Mouse (Mus musculus) heart, adult 2 months (tissue): ENCODE measurements around the gene Hspa1a. TPM values are rescaled to one million over a fixed set of nuclear protein-coding genes. Genes with fewer than 3 reads are reported as not detected.

Experiments
- DNase-seq, 2 experiments: peaks; one replicate each; pipeline ENCODE4 v3.0.0; 2021
- H3K27ac ChIP-seq: fragments of 200-600 bp; 2 replicates; pipeline ENCODE4 v1.8.1; 2022
- H3K27me3 ChIP-seq: fragments of 200-500 bp; 2 replicates; pipeline ENCODE4 v1.6.1; 2012; ENCODE audit warnings: mild to moderate bottlenecking, low read length, inconsistent platforms, mixed read lengths; ENCODE audit not compliant: control insufficient read depth, insufficient read depth
- H3K36me3 ChIP-seq: fragments of 200-500 bp; 2 replicates; pipeline ENCODE4 v1.6.1; 2012; ENCODE audit warnings: low read length, inconsistent platforms; ENCODE audit not compliant: control insufficient read depth, insufficient read depth
- H3K4me1 ChIP-seq: fragments of 200-500 bp; 2 replicates; pipeline ENCODE4 v1.6.1; 2011; ENCODE audit warnings: low read length; ENCODE audit not compliant: control insufficient read depth, insufficient read depth
- H3K4me3 ChIP-seq: fragments of 200-600 bp; 2 replicates; pipeline ENCODE4 v1.8.1; 2022
- H3K79me2 ChIP-seq: fragments of 200-500 bp; replicated peaks from 2 replicates; pipeline ENCODE4 v1.6.1; 2012; ENCODE audit warnings: mild to moderate bottlenecking, inconsistent platforms, low read length, moderate library complexity, mixed read lengths; ENCODE audit not compliant: control insufficient read depth, insufficient read depth
- H3K9ac ChIP-seq: fragments of 200-500 bp; 2 replicates; pipeline ENCODE4 v1.6.1; 2012; ENCODE audit warnings: low read depth, mild to moderate bottlenecking, control low read depth, inconsistent platforms, low read length, mixed read lengths
- CTCF ChIP-seq: fragments of 200-600 bp; IDR thresholded peaks from 2 replicates; pipeline ENCODE4 v1.8.1; 2022; ENCODE audit warnings: antibody characterized with exemption, mild to moderate bottlenecking, moderate library complexity
- EP300 ChIP-seq: fragments of 200-500 bp; IDR thresholded peaks from 2 replicates; pipeline ENCODE4 v1.6.1; 2011; ENCODE audit warnings: low read depth, low read length, control low read depth; ENCODE audit not compliant: insufficient read depth
- POLR2A ChIP-seq: fragments of 200-500 bp; IDR thresholded peaks from 2 replicates; pipeline ENCODE4 v1.6.1; 2011; ENCODE audit warnings: mild to moderate bottlenecking, low read depth, low read length, control low read depth; ENCODE audit not compliant: insufficient read depth
- WGBS: fragments of 180-500 bp; shearing (Covaris S2); methylation state at CpG from one replicate; pipeline ENCODE4 v1.1.7; 2018; 5-methylcytosine and 5-hydroxymethylcytosine counted together
- intact Hi-C: fragments of 180-260 bp; cut with DNase I; formaldehyde crosslinking; loops from one replicate; pipeline ENCODE4 v1.15.1; 2025
- polyA plus RNA-seq: library from polyadenylated mRNA; depleted of rRNA; stranded (reverse); fragments of >200 nt; gene quantifications from 2 replicates; pipeline ENCODE4 v1.2.3, GENCODE M21; 2012
- total RNA-seq, 2 experiments: library from RNA; stranded (reverse); gene quantifications; 2 replicates each; pipeline ENCODE4 v1.2.3; 2021

Gene Hspa1a
- total and polyA plus RNA-seq, 3 experiments: 3.3 to 9.8 (median 5.9) TPM

DNA sequence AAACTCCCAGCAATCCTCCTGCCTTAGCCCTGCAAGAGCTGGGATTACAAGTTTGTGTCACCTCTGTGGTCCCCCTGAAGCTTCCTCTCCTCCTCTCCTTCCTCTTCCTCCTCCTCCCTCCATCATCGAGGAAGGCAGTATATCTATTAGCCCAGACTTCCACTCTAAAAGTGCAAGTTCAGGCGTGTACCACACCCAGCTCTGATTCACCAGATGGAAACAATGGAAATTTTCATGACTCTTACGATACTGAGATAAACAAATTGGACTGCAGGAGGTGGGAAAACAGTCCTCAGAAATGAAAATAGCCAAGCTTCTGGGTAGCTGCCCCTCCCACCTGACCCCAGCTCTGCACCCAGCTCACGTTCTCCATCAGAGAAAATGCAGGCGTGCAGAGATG lies 6.3 kb downstream of the Hspa1a start:
- H3K36me3 ChIP-seq: no peaks in the 10 kb centered on the region
- no peak for TF ChIP-seq POLR2A
- TF ChIP-seq CTCF: no peak
- TF ChIP-seq EP300: no peak
- no peak overlapping the region for H3K9ac ChIP-seq
- no peaks in the 10 kb centered on the region for H3K27me3 ChIP-seq
- H3K79me2 ChIP-seq: no peaks in the 10 kb centered on the region
- intact Hi-C loops: no loop called here
- H3K4me3 ChIP-seq: no peak overlapping the region
- H3K4me1 ChIP-seq: peaks cover 4% of the 10 kb centered on the region
- peak overlapping the region; percentile 54 for H3K27ac ChIP-seq
- 41% methylated on average over 5 of the region's 5 CpGs for WGBS
- DNase-seq: no peak

DNA sequence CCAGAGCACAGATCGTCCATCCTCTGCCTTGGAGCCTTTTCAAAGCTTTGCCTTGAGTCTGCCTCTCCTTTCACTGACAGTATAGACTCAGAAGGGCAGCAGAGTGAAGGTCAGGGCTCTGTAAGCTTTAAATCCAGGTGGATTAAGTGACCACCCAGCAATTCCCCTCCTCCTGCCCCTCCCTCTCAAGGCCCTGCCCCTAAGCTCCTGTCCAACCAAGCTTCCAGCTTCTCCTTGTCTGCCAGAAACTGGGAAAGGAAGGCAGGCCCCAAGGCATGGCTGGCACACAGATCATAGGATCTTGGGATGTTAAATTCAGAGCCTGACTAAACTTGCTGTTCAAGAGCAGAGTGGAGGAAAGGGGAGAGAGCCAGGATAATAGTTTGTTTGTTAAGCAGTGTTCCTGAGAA lies 7.3 kb downstream of the Hspa1a start:
- H3K36me3 ChIP-seq: no peaks in the 10 kb centered on the region; the same call in 1 of the 2 replicates
- no peaks in the 10 kb centered on the region for H3K79me2 ChIP-seq
- no peak overlapping the region for H3K9ac ChIP-seq
- intact Hi-C loops: no loop called here
- H3K27me3 ChIP-seq: no peaks in the 10 kb centered on the region
- no peak for DNase-seq
- WGBS: 57% methylated on average over 1 of the region's 1 CpGs
- TF ChIP-seq CTCF (no peak), POLR2A (no peak), EP300 (no peak)
- no peak overlapping the region for H3K4me3 ChIP-seq
- peaks cover 5% of the 10 kb centered on the region for H3K4me1 ChIP-seq
- H3K27ac ChIP-seq: no peak overlapping the region; the same call in 1 of the 2 replicates

DNA sequence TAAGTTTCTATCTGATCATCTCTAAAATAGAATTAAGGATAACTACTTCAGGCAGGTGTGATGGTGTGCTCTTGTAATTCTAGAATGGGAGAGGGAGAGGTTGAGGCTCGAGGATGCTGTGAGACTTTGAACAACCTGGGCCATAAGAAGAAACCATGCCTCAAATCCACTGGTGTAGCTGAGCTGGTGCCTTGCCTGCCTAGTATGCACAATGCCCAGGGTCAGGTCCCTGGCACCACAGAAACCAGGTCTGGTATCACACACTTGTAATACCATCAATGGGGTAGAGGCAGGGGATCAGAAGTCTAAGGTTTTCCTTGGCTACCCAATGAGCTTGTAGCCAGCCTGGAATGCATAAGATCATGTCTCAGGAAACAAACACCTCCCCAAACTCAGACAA lies 9.1 kb downstream of the Hspa1a start:
- H3K36me3 ChIP-seq: no peaks in the 10 kb centered on the region; the same call in 1 of the 2 replicates
- H3K4me3 ChIP-seq: no peak overlapping the region
- WGBS: 75% methylated on average over 1 of the region's 1 CpGs
- TF ChIP-seq CTCF (no peak), POLR2A (no peak), EP300 (no peak)
- DNase-seq: no peak
- peaks cover 5% of the 10 kb centered on the region for H3K4me1 ChIP-seq
- H3K9ac ChIP-seq: no peak overlapping the region
- no peaks in the 10 kb centered on the region for H3K79me2 ChIP-seq
- no peak overlapping the region; the same call in 1 of the 2 replicates for H3K27ac ChIP-seq
- intact Hi-C loops: no loop called here
- H3K27me3 ChIP-seq: no peaks in the 10 kb centered on the region

DNA sequence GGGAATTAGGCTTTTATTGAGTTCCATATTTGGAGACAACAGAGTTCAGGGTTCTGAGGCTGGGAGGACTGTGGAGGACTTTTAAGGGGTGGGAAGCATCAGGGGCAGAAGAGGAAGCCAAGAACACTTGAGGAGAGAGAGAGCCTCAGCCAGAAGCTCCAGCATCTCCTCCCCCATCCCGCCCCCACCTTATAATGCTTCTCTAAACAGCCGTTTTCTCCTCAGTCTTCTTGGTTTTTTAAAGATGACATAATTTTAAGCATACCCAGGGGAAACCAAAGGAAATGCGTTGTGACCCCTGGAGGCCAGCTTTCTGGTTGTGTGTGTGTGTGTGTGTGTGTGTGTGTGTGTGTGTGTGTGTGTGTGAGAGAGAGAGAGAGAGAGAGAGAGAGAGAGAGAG lies 9.8 kb downstream of the Hspa1a start:
- WGBS: 13% methylated on average over 3 of the region's 3 CpGs
- Histone ChIP-seq H3K4me3 (no peak overlapping the region), H3K36me3 (no peaks in the 10 kb centered on the region; the same call in 1 of the 2 replicates), H3K9ac (no peak overlapping the region), H3K27me3 (no peaks in the 10 kb centered on the region), H3K79me2 (no peaks in the 10 kb centered on the region), H3K27ac (peak overlapping the region; percentile 45), H3K4me1 (peaks cover 5% of the 10 kb centered on the region)
- TF ChIP-seq EP300 (no peak), CTCF (no peak), POLR2A (no peak)
- peak in 1 of 2 experiments; percentile 25 for DNase-seq
- intact Hi-C loops: no loop called here

DNA sequence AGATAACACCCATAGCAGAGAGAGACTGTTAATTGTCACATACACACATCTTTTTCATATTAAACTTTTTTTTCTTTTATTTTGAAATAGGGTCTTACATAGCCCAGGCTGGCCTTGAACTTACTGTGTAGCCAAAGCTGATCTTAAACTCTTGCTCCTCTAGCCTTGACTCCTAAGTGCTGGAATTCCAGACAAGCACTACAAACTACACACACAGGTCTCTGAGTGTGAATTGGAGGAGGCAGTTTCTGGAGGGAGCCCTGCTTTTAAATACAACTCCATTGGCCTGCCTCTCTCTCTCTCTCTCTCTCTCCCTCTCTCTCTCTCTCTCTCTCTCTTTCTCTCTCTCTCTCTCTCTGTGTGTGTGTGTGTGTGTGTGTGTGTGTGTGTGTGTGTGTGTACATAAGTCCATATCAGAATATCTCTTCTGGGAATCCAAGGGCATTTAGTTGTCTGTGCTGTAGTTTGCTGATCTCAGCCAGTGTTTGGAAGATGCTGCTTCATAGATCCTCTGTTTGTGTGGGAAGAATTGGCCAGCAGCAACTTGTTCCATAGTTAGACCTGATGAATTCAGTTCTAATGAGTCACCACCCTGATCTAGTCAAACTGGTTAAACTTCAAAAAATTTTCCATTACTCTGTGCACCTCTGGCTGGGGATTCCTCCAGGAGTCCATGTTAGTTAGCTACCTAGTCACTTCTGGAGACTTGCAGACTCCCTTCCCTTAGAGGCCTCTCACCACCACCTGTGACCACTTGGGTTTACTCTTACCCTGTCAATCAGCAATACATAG lies 11.1 kb downstream of the Hspa1a start:
- no peaks in the 10 kb centered on the region for H3K27me3 ChIP-seq
- TF ChIP-seq POLR2A: no peak
- TF ChIP-seq CTCF: no peak
- TF ChIP-seq EP300: no peak
- no peak overlapping the region for H3K9ac ChIP-seq
- DNase-seq: no peak
- H3K4me1 ChIP-seq: peaks cover 5% of the 10 kb centered on the region
- intact Hi-C loops: no loop called here
- H3K36me3 ChIP-seq: no peaks in the 10 kb centered on the region; the same call in 1 of the 2 replicates
- H3K4me3 ChIP-seq: no peak overlapping the region
- no peaks in the 10 kb centered on the region for H3K79me2 ChIP-seq
- peak overlapping the region; percentile 100 for H3K27ac ChIP-seq

DNA sequence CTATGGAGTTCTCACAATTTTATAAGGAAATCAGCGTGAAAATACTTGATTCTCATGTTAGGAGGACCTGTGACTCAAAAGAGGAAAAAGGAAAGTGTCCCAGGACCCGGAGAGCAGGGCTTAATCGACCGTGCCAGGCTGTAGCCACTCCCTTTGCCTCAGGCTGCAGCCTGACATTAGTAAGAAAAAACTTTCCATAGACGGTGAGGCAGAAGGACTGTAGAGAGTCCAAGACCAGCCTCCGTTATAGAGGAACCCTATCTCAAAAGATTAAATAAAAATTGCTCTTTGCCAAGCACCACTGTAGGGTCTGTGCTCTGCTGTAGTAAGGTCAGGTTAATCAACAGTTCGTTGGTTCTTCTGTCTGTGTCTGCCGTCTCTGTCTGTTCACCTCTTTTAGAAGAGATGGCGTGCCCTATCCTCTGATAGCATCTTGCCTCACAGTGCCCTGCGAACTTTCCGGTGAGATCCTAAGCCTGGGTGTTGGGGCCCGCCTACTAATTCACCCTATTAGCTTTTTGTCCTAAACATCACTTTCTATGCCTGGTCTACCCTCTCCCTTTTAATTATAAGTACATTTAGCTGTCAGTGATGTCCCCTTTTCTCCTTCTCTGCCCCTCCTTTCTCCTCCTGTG lies 12.0 kb downstream of the Hspa1a start:
- DNase-seq: peak; percentile 63
- TF ChIP-seq CTCF (no peak), POLR2A (no peak), EP300 (no peak)
- WGBS: 14% methylated on average over 12 of the region's 12 CpGs

More for the DNA sequence above, 12.0 kb downstream of the Hspa1a start:
- no peaks in the 10 kb centered on the region for H3K79me2 ChIP-seq
- peaks cover 1% of the 10 kb centered on the region; the same call in 1 of the 2 replicates for H3K4me1 ChIP-seq
- H3K27me3 ChIP-seq: no peaks in the 10 kb centered on the region
- intact Hi-C loops: no loop called here
- peak overlapping the region; percentile 80 for H3K4me3 ChIP-seq
- no peaks in the 10 kb centered on the region; the same call in 1 of the 2 replicates for H3K36me3 ChIP-seq
- peak overlapping the region; percentile 97 for H3K9ac ChIP-seq
- H3K27ac ChIP-seq: peak overlapping the region; percentile 100
